Mouse (Mus musculus) kidney, postnatal 0 days (tissue): ENCODE data around the gene Fam184b. TPM values are rescaled to one million over a fixed set of nuclear protein-coding genes. Genes with fewer than 3 reads are reported as not detected.

Experiments
- ATAC-seq: fragments of 200-750 bp; cut with Nextera tagmentation; replicated peaks from 2 replicates; pipeline ENCODE4 v1.8.0; 2017; ENCODE audit warnings: low read depth, moderate number of reproducible peaks, moderate TSS enrichment, moderate library complexity; ENCODE audit not compliant: low FRiP score
- DNase-seq: peaks from one replicate; pipeline ENCODE4 v3.0.0-alpha.2; 2016; ENCODE audit warnings: low spot score
- H3K27ac ChIP-seq: fragments of 300-500 bp; sonication (generic); 2 replicates; pipeline ENCODE4 v1.5.1; 2014; ENCODE audit warnings: mild to moderate bottlenecking
- H3K27me3 ChIP-seq: fragments of 300-500 bp; sonication (generic); 2 replicates; pipeline ENCODE4 v1.6.1; 2014; ENCODE audit warnings: low read length, mixed read lengths; ENCODE audit not compliant: insufficient read depth
- H3K36me3 ChIP-seq: fragments of 300-500 bp; sonication (generic); 2 replicates; pipeline ENCODE4 v1.6.1; 2014; ENCODE audit warnings: low read length, mixed read lengths; ENCODE audit not compliant: insufficient read depth
- H3K4me1 ChIP-seq: fragments of 300-500 bp; sonication (generic); replicated peaks from 2 replicates; pipeline ENCODE4 v1.6.1; 2014; ENCODE audit warnings: antibody characterized with exemption, low read length, mixed read lengths; ENCODE audit not compliant: insufficient read depth
- H3K4me2 ChIP-seq: fragments of 300-500 bp; sonication (generic); 2 replicates; pipeline ENCODE4 v1.6.1; 2014; ENCODE audit warnings: mild to moderate bottlenecking, low read length, moderate library complexity, mixed read lengths
- H3K4me3 ChIP-seq: fragments of 300-500 bp; sonication (generic); replicated peaks from 2 replicates; pipeline ENCODE4 v1.5.1; 2014; ENCODE audit warnings: low read depth, low read length
- H3K9ac ChIP-seq: fragments of 300-500 bp; sonication (generic); 2 replicates; pipeline ENCODE4 v1.6.1; 2014; ENCODE audit warnings: low read depth, low read length
- H3K9me3 ChIP-seq: fragments of 300-500 bp; sonication (generic); replicated peaks from 2 replicates; pipeline ENCODE4 v1.6.1; 2016; ENCODE audit warnings: low read length, inconsistent platforms, mixed read lengths
- CTCF ChIP-seq: IDR thresholded peaks from 2 replicates; pipeline ENCODE4 v1.5.1; 2016; ENCODE audit warnings: antibody characterized with exemption, low read depth, mild to moderate bottlenecking, moderate library complexity
- WGBS: fragments of 180-500 bp; shearing (Covaris S2); extraction: QIAGEN DNeasy Blood & Tissue Kit; methylation state at CpG from one replicate; pipeline ENCODE4 v1.1.7; 2014; 5-methylcytosine and 5-hydroxymethylcytosine counted together
- polyA plus RNA-seq: library from polyadenylated mRNA; unstranded; fragments of >200 nt; fragmentation: Nextera tagmentation; extraction: Ambion mirVana; gene quantifications from 2 replicates; pipeline ENCODE4 v1.2.1, GENCODE M21; 2015

The Fam184b gene
- polyA plus RNA-seq, 1 experiment from 2014 or later = 2.6 TPM

DNA sequence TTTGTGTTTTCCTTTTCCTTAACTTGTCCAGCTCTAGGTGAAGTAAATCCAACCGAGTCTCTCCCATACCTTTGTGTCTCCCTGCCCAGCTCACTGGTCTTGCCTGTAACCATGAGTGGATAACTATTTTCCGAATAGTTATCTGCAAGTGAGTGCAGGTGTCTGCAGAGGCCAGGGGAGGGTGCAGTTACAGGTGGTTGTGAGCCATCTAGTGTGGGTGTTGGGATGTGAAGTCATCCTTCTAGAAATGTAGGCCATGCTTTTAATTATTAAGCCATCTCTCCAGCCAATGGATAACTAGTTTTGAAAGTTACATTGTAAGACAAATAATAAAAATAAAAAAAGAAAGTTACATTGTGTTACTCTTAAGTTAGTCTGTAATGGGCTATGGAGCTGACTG is 125.9 kb downstream of the Fam184b start:
- WGBS = 93% methylated on average over 2 of the region's 2 CpGs
- no peak overlapping the region for H3K4me2 ChIP-seq
- H3K4me3 ChIP-seq = no peak overlapping the region
- H3K27ac ChIP-seq = no peak overlapping the region
- no peak overlapping the region for H3K9ac ChIP-seq
- DNase-seq (no peak), ATAC-seq (no peak)
- H3K9me3 ChIP-seq = no peaks in the 10 kb centered on the region
- no peaks in the 10 kb centered on the region for H3K4me1 ChIP-seq
- H3K36me3 ChIP-seq = peaks cover 33% of the 10 kb centered on the region
- TF ChIP-seq CTCF = no peak
- no peaks in the 10 kb centered on the region for H3K27me3 ChIP-seq

DNA sequence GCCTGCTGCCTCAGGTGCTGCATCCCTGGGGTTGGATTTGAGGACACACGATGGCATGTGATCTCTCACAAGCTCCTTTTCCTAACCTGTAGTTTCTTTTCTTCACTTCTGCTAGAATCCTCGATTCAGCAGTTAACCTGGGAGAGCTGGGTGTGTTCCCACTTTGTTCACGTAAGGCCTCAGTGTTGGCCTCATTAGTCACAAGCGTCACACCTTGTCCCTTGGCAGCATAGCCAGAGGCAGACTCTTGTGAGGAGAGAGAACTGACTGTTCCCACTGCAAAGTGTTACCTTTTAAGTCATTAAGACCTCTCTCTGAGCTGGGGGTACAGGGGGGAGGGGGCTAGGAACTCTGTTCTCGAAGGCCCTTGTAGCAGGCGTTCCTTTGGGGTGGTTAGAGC is 126.5 kb downstream of the Fam184b start:
- Histone ChIP-seq H3K9me3 (no peaks in the 10 kb centered on the region), H3K36me3 (peaks cover 33% of the 10 kb centered on the region), H3K4me1 (no peaks in the 10 kb centered on the region), H3K4me3 (no peak overlapping the region), H3K27me3 (no peaks in the 10 kb centered on the region), H3K9ac (no peak overlapping the region), H3K27ac (no peak overlapping the region), H3K4me2 (no peak overlapping the region)
- 92% methylated on average over 6 of the region's 6 CpGs for WGBS
- ATAC-seq = no peak
- TF ChIP-seq CTCF = no peak
- no peak for DNase-seq

DNA sequence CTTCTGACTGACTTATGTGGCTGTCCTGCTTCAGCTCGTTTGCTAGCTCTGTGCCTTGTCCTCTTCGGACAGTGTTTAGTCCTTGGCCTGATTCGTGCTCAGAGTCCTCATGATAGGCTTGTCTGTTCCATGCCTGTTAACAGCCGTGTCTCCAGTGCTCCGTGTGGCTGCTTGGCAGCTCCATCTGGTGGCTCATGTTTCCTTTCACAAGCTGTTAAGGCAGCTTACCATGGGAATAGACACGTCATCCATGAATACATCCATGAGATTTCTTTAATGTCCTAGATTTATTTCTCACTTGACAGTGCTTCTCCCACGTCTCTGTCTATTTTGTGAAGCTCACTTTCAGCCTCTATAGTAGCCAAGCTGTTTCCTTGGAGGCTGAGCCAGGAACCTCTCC is 129.3 kb downstream of the Fam184b start:
- Histone ChIP-seq H3K36me3 (peaks cover 53% of the 10 kb centered on the region), H3K4me1 (no peaks in the 10 kb centered on the region), H3K9ac (no peak overlapping the region), H3K27me3 (no peaks in the 10 kb centered on the region), H3K4me3 (no peak overlapping the region), H3K27ac (no peak overlapping the region), H3K9me3 (no peaks in the 10 kb centered on the region), H3K4me2 (no peak overlapping the region)
- WGBS = 73% methylated on average over 7 of the region's 7 CpGs
- ATAC-seq (no peak), DNase-seq (no peak)
- no peak for TF ChIP-seq CTCF

DNA sequence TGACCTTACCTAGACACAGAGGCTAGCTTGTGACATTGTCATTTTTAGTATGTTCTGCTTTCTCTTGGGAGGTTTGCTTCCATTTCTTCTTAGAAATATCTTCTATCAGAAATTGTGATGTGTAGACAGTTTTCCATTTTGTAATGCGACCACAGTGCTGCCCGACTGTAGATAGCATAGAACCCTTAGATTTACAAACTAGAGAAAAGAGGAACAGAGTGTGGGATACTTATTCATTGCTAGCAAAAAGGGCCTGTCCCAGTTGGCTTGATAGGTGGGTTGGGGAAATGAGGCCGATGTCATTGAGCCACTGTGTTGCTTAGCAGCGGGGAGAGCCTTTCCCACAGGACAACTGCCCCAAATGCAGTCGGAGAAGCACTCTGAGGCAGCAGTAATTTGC is 141.8 kb downstream of the Fam184b start:
- no peaks in the 10 kb centered on the region for H3K27me3 ChIP-seq
- H3K27ac ChIP-seq = no peak overlapping the region
- H3K4me2 ChIP-seq = no peak overlapping the region
- DNase-seq (no peak), ATAC-seq (no peak)
- TF ChIP-seq CTCF = no peak
- H3K9me3 ChIP-seq = no peaks in the 10 kb centered on the region
- H3K4me3 ChIP-seq = no peak overlapping the region
- H3K36me3 ChIP-seq = peaks cover 25% of the 10 kb centered on the region
- H3K9ac ChIP-seq = no peak overlapping the region
- WGBS = 90% methylated on average over 5 of the region's 5 CpGs
- no peaks in the 10 kb centered on the region for H3K4me1 ChIP-seq

DNA sequence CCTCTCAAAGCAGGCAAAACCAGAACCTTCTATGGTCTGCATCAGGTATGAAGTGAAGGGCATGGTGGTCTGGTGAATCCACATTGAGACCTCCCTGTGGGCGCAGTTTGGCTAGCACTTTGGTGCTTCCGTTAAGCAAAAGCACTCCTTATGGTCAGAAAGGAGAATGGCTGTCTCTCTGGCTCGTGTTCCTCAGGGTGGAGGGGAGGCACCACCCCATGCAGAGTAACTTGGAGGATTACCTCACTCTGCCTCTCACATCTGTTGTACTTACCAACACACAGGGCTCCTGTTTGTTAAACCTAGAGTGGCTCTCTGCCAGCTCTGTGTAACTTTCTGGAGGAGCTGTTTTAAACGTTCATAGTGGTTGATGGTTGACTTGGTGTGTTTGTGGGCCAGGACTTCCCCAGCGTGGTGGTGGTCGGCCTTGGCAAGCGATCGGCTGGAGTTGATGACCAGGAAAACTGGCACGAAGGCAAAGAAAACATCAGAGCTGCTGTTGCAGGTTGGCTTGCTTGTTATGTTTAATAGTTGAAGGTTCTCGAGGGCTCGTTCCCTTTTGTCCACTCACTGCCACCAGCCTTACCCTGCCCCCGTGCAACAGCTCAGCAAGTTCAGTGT is 142.4 kb downstream of the Fam184b start:
- Histone ChIP-seq H3K27me3 (no peaks in the 10 kb centered on the region), H3K9me3 (no peaks in the 10 kb centered on the region), H3K4me2 (no peak overlapping the region), H3K9ac (no peak overlapping the region), H3K4me1 (no peaks in the 10 kb centered on the region), H3K36me3 (peaks cover 19% of the 10 kb centered on the region), H3K27ac (no peak overlapping the region), H3K4me3 (no peak overlapping the region)
- no peak for TF ChIP-seq CTCF
- WGBS = 81% methylated on average over 12 of the region's 12 CpGs
- no peak for DNase-seq
- no peak for ATAC-seq

DNA sequence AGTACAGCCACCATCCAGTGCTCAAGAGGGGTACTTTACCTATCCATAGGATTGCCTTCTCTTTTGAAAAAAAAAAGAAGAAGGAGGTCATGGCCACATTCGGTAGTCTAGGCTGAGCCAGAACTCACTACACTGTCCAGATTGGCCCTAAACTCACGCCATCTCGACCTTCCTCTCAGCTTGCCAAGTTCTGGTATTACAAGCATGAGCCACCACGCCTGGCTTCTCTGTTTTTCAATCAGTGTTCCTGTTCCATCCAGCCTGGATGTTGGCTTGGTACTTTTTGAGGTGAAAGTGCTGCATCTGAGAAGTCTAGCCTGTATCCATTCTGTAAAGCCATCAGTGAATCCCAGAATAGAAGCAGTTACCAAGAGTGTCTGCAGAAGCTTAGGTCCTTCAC is 142.9 kb downstream of the Fam184b start:
- Histone ChIP-seq H3K27ac (no peak overlapping the region), H3K36me3 (peaks cover 18% of the 10 kb centered on the region), H3K4me1 (no peaks in the 10 kb centered on the region), H3K9me3 (no peaks in the 10 kb centered on the region), H3K4me2 (no peak overlapping the region), H3K27me3 (no peaks in the 10 kb centered on the region), H3K4me3 (no peak overlapping the region), H3K9ac (no peak overlapping the region)
- no peak for TF ChIP-seq CTCF
- 87% methylated on average over 4 of the region's 4 CpGs for WGBS
- no peak for DNase-seq
- ATAC-seq = no peak

DNA sequence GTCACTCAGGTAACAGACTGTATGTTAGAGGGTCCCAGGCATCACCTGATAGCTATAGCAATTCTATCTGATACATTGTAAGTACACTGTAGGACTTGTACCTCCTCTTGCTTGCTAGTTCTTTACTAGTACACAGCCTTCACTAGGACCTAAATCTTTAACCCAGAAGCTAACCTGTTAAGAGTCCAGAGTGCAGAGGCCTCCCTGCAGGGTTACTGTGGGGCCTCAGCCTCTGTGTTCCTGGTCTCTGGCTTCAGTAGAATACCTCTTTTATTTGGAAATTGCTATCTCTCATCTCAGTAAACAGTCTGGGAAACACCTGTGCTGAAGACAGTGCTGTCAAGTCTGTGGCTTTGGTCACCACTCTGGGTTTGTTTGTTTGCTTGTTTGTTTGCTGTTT is 143.4 kb downstream of the Fam184b start:
- Histone ChIP-seq H3K4me3 (no peak overlapping the region), H3K27ac (no peak overlapping the region), H3K9ac (no peak overlapping the region), H3K9me3 (no peaks in the 10 kb centered on the region), H3K4me1 (no peaks in the 10 kb centered on the region), H3K36me3 (peaks cover 15% of the 10 kb centered on the region), H3K27me3 (no peaks in the 10 kb centered on the region), H3K4me2 (no peak overlapping the region)
- no peak for TF ChIP-seq CTCF
- ATAC-seq = no peak
- DNase-seq = no peak
